Mouse (Mus musculus) hindbrain, embryonic 11.5 days (tissue): ENCODE measurements around the gene Selenoi. TPM values are rescaled to one million over a fixed set of nuclear protein-coding genes. Genes with fewer than 3 reads are reported as not detected.

Experiments used
- ATAC-seq: fragments of 200-750 bp; cut with Nextera tagmentation; 2 replicates; pipeline ENCODE4 v1.8.0; 2017; ENCODE audit warnings: mild to moderate bottlenecking, moderate TSS enrichment, moderate library complexity; ENCODE audit not compliant: low FRiP score
- DNase-seq: peaks from one replicate; pipeline ENCODE4 v3.0.0-alpha.2; 2015; ENCODE audit warnings: low spot score
- H3K27ac ChIP-seq: fragments of 300-500 bp; sonication (generic); 2 replicates; pipeline ENCODE4 v1.5.1; 2014; ENCODE audit warnings: mild to moderate bottlenecking, low read depth, low read length
- H3K27me3 ChIP-seq: fragments of 300-500 bp; sonication (generic); 2 replicates; pipeline ENCODE4 v1.6.1; 2014; ENCODE audit warnings: mild to moderate bottlenecking, low read length, moderate library complexity, mixed read lengths; ENCODE audit not compliant: control insufficient read depth, insufficient read depth
- H3K36me3 ChIP-seq: fragments of 300-500 bp; sonication (generic); 2 replicates; pipeline ENCODE4 v1.6.1; 2014; ENCODE audit warnings: mild to moderate bottlenecking, low read length, moderate library complexity, mixed read lengths; ENCODE audit not compliant: control insufficient read depth, insufficient read depth
- H3K4me1 ChIP-seq: fragments of 300-500 bp; sonication (generic); replicated peaks from 2 replicates; pipeline ENCODE4 v1.6.1; 2014; ENCODE audit warnings: low read length, mixed read lengths; ENCODE audit not compliant: control insufficient read depth, insufficient read depth
- H3K4me2 ChIP-seq: fragments of 300-500 bp; sonication (generic); replicated peaks from 2 replicates; pipeline ENCODE4 v1.6.1; 2014; ENCODE audit warnings: mild to moderate bottlenecking, low read depth, low read length
- H3K4me3 ChIP-seq: fragments of 300-500 bp; sonication (generic); 2 replicates; pipeline ENCODE4 v1.5.1; 2014; ENCODE audit warnings: low read depth, low read length
- H3K9ac ChIP-seq: fragments of 300-500 bp; sonication (generic); 2 replicates; pipeline ENCODE4 v1.6.1; 2014; ENCODE audit warnings: low read depth, low read length
- H3K9me3 ChIP-seq: fragments of 300-500 bp; sonication (generic); 2 replicates; pipeline ENCODE4 v1.6.1; 2016; ENCODE audit warnings: low read length; ENCODE audit not compliant: control insufficient read depth
- WGBS: fragments of 180-500 bp; shearing (Covaris S2); extraction: QIAGEN DNeasy Blood & Tissue Kit; methylation state at CpG from one replicate; pipeline ENCODE4 v1.1.7; 2014; 5-methylcytosine and 5-hydroxymethylcytosine counted together
- polyA plus RNA-seq: library from polyadenylated mRNA; unstranded; fragments of >200 nt; fragmentation: Nextera tagmentation; extraction: Ambion mirVana; gene quantifications from 2 replicates; pipeline ENCODE4 v1.2.1, GENCODE M21; 2014

The Selenoi gene
- polyA plus RNA-seq, 1 experiment from 2014 or later, result 25.4 TPM

GRCm38 (mm10) chr5:30222681-30223080 lies 9.7 kb upstream of the Selenoi start:
- DNase-seq, result no peak
- WGBS, result 98% methylated on average over 8 of the region's 8 CpGs

GRCm38 (mm10) chr5:30230901-30231300 lies 1.5 kb upstream of the Selenoi start:
- Histone ChIP-seq H3K36me3 (no peaks in the 10 kb centered on the region), H3K4me1 (0 out of 2 replicates have a peak, but pooled peaks cover 2% of the 10 kb centered on the region), H3K27ac (no peak overlapping the region), H3K9me3 (no peaks in the 10 kb centered on the region), H3K9ac (no peak overlapping the region), H3K4me2 (no peak overlapping the region), H3K4me3 (no peak overlapping the region), H3K27me3 (no peaks in the 10 kb centered on the region)
- no peak for DNase-seq
- 83% methylated on average over 4 of the region's 4 CpGs for WGBS
- no peak for ATAC-seq

More at GRCm38 (mm10) chr5:30222681-30223080, 9.7 kb upstream of the Selenoi start:
- Histone ChIP-seq H3K27me3 (no peaks in the 10 kb centered on the region), H3K4me1 (no peaks in the 10 kb centered on the region), H3K27ac (no peak overlapping the region), H3K4me3 (no peak overlapping the region), H3K4me2 (no peak overlapping the region), H3K36me3 (no peaks in the 10 kb centered on the region), H3K9ac (no peak overlapping the region), H3K9me3 (no peaks in the 10 kb centered on the region)
- no peak for ATAC-seq

- Histone ChIP-seq H3K4me2 (peak overlapping the region; percentile 73), H3K36me3 (no peaks in the 10 kb centered on the region), H3K4me1 (0 out of 2 replicates have a peak, but pooled peaks cover 2% of the 10 kb centered on the region), H3K9ac (peak overlapping the region; percentile 77), H3K27me3 (no peaks in the 10 kb centered on the region), H3K27ac (peak overlapping the region; percentile 72), H3K4me3 (peak overlapping the region; percentile 71), H3K9me3 (no peaks in the 10 kb centered on the region)
- WGBS, result 57% methylated on average over 16 of the region's 16 CpGs
- ATAC-seq, result no peak
- DNase-seq, result no peak
These were observed 500 bp upstream of the Selenoi start for GRCm38 (mm10) chr5:30231891-30232270.

GRCm38 (mm10) chr5:30233042-30233441 lies 661 bp downstream of the Selenoi start:
- WGBS, result 9% methylated on average over 15 of the region's 15 CpGs
- Histone ChIP-seq H3K36me3 (no peaks in the 10 kb centered on the region), H3K27ac (peak overlapping the region; percentile 83), H3K4me3 (peak overlapping the region; percentile 71), H3K4me2 (peak overlapping the region; percentile 73), H3K4me1 (0 out of 2 replicates have a peak, but pooled peaks cover 2% of the 10 kb centered on the region), H3K27me3 (no peaks in the 10 kb centered on the region), H3K9ac (peak overlapping the region; percentile 74), H3K9me3 (no peaks in the 10 kb centered on the region)
- no peak for ATAC-seq
- peak; percentile 54 for DNase-seq

GRCm38 (mm10) chr5:30233979-30234378 lies 1.6 kb downstream of the Selenoi start:
- no peak for ATAC-seq
- no peak for DNase-seq
- 75% methylated on average over 8 of the region's 8 CpGs for WGBS

GRCm38 (mm10) chr5:30235641-30236126 lies 3.3 kb downstream of the Selenoi start:
- H3K9me3 ChIP-seq, result no peaks in the 10 kb centered on the region

More at GRCm38 (mm10) chr5:30233979-30234378, 1.6 kb downstream of the Selenoi start:
- H3K4me2 ChIP-seq, result peak overlapping the region; percentile 73; the same call in 1 of the 2 replicates
- no peak overlapping the region for H3K27ac ChIP-seq
- 0 out of 2 replicates have a peak, but pooled peaks cover 2% of the 10 kb centered on the region for H3K4me1 ChIP-seq
- H3K9me3 ChIP-seq, result no peaks in the 10 kb centered on the region
- H3K36me3 ChIP-seq, result no peaks in the 10 kb centered on the region
- peak overlapping the region; percentile 74; the same call in 1 of the 2 replicates for H3K9ac ChIP-seq
- no peaks in the 10 kb centered on the region for H3K27me3 ChIP-seq
- peak overlapping the region; percentile 71 for H3K4me3 ChIP-seq

GRCm38 (mm10) chr5:30238533-30238932 lies 6.2 kb downstream of the Selenoi start:
- Histone ChIP-seq H3K36me3 (no peaks in the 10 kb centered on the region), H3K9me3 (no peaks in the 10 kb centered on the region), H3K4me3 (no peak overlapping the region), H3K4me1 (0 out of 2 replicates have a peak, but pooled peaks cover 2% of the 10 kb centered on the region), H3K27ac (no peak overlapping the region), H3K9ac (no peak overlapping the region), H3K4me2 (no peak overlapping the region), H3K27me3 (no peaks in the 10 kb centered on the region)
- WGBS, result over 99% methylated on average over 5 of the region's 5 CpGs
- ATAC-seq (no peak), DNase-seq (no peak)

More at GRCm38 (mm10) chr5:30235641-30236126, 3.3 kb downstream of the Selenoi start:
- no peak for ATAC-seq
- 98% methylated on average over 2 of the region's 2 CpGs for WGBS
- H3K4me1 ChIP-seq, result 0 out of 2 replicates have a peak, but pooled peaks cover 2% of the 10 kb centered on the region
- no peaks in the 10 kb centered on the region for H3K36me3 ChIP-seq
- H3K4me2 ChIP-seq, result no peak overlapping the region
- H3K27ac ChIP-seq, result no peak overlapping the region
- DNase-seq, result no peak
- no peaks in the 10 kb centered on the region for H3K27me3 ChIP-seq
- H3K4me3 ChIP-seq, result no peak overlapping the region
- H3K9ac ChIP-seq, result no peak overlapping the region

GRCm38 (mm10) chr5:30240552-30240951 lies 8.2 kb downstream of the Selenoi start:
- Histone ChIP-seq H3K4me1 (no peaks in the 10 kb centered on the region), H3K9me3 (no peaks in the 10 kb centered on the region), H3K4me3 (no peak overlapping the region), H3K27me3 (no peaks in the 10 kb centered on the region), H3K9ac (no peak overlapping the region), H3K27ac (no peak overlapping the region), H3K4me2 (no peak overlapping the region), H3K36me3 (no peaks in the 10 kb centered on the region)
- ATAC-seq (no peak), DNase-seq (no peak)
- WGBS, result 95% methylated on average over 7 of the region's 7 CpGs

- no peak for ATAC-seq
- H3K4me2 ChIP-seq, result no peak overlapping the region
- 77% methylated on average over 1 of the region's 1 CpGs for WGBS
- no peaks in the 10 kb centered on the region for H3K27me3 ChIP-seq
- no peak overlapping the region for H3K9ac ChIP-seq
- no peaks in the 10 kb centered on the region for H3K4me1 ChIP-seq
- no peak overlapping the region for H3K4me3 ChIP-seq
- DNase-seq, result no peak
- no peaks in the 10 kb centered on the region for H3K9me3 ChIP-seq
- H3K36me3 ChIP-seq, result no peaks in the 10 kb centered on the region
- no peak overlapping the region for H3K27ac ChIP-seq
These were observed 10.0 kb downstream of the Selenoi start for GRCm38 (mm10) chr5:30242410-30242809.
